Mouse (Mus musculus): ENCODE measurements around the gene Pcgf3.
"Not testable (repeated sequence)": the region's sequence is repeated elsewhere in the genome, so short reads cannot be mapped to it uniquely, and the experiment has no call there.

Pcgf3 gene

DNA sequence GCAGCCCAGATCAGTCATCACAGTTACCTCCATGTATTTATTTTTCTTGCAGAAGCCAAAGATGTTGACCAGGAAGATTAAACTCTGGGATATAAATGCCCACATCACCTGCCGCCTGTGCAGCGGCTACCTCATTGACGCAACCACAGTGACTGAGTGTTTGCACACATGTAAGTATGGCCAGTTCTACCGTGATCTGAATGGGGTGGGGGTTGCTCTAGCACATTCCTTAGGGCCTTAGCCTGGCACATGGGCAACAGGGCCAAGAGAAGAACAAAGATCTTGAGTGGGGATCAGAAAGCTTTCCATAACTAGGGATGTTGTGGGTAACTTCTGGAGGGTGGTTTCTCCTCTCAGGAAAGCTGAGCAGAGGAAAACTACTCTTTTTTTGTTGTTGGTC is 12.7 kb downstream of the Pcgf3 start:
- no peak for DNase-seq

DNA sequence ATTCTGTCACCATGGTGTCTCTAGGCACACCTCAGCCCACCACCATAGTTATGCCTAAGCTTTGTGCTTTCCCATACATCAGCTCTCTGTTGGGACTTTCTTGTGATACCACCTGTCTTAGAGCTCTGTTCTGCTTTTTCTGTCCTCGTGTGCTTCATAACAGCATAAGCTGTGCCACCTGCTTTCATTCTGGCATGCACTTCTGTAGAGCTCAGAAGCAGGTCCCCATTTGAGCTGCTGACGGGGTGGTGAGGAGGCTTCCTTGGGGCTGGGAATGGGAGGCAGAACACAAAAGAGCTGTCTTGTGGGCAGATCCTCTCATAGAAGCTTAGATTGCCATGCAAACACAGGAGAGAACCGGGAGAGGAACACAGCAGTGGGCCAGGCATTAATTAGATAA is 14.9 kb downstream of the Pcgf3 start:
- no peak for DNase-seq

DNA sequence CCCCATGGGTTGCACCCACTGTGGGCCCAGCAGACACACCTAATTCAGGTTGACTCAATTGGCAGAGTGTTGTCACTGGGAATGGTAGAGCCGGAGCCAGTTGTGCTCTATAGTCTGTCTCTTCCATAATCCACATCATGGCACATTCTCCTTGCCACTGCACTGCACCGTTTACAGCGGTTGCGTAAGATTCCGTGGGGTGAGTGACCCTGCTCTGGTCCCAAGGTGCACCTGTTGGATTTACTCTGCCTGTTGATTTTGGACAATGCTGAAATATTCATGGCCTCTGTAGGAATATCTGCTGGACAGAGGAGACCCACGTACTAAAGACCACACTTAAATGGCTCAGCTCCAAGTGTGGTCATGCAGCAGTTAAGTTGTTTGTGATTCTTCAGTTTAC is 22.0 kb downstream of the Pcgf3 start:
- DNase-seq: no peak

DNA sequence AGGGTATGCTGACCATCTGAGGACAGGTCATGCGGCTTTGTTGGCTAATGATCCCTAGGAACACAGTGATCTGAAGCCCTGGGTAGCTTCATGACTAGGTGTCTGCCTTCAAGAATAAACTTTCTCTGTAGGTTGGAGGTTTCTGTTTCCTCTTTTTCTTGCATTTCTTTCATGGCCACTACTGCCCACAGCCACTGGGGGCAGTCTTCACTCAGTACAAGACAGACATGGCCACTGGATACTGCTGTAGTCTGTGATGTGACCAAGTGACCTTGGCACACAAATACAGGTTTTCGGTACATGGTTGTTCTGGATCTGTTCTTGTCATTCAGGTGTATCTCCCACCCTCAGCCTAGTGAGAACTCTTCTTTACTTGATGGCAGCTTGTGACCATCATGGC is 24.2 kb downstream of the Pcgf3 start:
- peak; percentile 31 for DNase-seq

DNA sequence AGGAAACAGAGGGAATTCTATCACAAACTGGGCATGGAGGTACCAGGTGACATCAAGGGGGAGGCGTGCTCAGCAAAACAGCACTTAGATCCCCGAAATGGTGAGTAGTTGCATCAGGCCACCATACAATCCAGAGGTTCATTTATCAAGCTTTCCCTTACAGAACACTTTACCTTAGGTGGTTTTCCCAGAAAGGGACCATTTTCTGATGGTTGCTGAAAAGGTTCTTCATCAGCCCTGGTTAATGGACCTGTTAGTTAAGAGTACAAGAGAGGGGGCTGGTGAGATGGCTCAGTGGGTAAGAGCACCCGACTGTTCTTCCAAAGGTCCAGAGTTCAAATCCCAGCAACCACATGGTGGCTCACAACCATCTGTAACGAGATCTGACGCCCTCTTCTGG is 25.1 kb downstream of the Pcgf3 start:
- DNase-seq: not testable (repeated sequence)

DNA sequence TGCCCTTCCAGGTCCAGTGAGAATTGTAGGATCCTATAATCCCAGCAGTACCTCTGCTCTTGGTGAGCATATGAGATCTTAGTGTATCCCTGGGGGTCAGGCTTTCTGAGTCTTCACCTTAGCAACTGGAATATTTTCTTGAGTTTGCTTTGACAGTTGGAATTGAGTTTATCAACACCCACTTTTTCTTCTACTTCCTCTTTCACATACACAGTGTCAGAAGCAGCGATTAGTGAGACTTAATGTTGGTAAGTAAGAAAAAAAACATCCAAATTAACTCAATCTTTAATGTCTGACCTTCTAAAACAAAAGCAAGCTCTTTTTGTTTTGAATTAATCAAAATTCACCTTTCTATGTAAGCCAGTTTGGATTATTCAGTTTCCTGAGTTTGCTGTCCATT is 40.5 kb downstream of the Pcgf3 start:
- DNase-seq: no peak

DNA sequence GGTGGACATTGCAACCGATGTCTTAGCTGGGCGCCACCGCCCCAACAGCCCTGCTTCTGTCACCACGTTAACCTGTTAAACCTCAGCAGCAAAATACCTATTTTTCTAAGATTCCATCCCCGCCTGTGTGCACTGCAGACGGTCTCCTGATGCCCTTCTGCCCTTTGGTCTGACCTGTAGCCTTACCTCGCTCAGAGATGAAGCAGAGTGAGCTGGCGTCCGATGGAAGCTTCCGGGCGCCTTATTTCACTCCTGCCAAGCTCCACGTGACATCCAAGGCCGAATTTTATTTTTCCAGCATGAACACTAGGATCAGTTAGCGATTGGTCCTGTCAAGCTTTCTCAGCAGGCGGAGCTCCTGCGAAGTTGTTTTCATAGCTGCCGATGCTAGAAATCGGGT is 41.3 kb downstream of the Pcgf3 start:
- DNase-seq: no peak

DNA sequence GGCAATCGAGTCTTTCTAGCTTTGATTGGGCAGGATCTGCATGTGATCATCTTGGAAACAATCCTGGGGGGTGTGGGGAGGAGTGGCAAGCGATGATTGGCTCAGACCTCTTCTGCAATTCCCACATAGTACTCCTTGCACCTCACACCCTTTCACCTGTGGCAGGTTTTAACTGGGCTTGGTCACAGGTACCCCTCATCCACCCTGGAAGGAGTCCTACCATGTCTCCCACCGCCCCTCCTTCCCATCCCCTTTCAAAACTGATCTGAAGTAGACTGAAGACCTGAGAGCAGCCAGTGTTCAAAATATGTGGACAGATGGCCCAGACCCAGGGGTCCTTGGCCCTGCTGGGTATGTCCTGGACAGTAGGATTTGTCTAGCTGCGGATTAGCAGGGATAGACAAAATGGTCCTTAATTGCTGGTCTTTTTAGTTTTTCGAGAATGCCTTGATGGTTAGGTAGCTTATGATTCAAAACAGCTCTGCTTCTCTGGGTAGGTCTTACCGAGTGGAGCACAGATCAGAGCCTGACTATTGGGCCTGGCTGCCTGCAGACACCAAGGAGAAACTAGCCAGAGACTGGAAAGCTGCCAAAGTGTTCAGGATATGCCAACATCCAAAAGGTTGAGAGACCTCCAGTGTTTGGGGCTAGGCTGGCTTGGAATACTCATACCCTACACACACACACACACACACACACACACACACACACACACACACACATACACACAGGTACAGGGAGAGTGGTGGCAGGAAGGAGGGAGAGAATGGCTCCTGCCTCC is 54.7 kb downstream of the Pcgf3 start:
- no peak for DNase-seq

DNA sequence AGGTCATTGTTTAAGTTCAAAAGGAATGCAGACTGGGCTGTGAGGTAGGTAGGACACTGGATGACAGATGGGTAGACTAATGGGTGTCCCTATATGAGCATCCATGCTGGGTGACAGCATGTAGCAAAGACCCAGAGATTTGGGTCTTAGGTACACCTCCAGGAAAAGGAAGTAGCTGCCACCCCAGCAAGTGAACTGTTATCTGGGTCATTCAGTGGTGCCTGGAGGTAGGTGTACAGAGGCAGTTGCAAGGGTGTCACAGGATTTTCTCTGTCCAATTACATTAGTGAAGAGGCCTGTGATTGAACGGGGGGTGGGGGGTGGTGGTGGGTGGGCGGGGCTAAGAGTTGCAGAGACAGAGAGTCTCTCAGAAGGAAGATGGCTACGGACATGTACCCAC is 55.6 kb downstream of the Pcgf3 start:
- no peak for DNase-seq

DNA sequence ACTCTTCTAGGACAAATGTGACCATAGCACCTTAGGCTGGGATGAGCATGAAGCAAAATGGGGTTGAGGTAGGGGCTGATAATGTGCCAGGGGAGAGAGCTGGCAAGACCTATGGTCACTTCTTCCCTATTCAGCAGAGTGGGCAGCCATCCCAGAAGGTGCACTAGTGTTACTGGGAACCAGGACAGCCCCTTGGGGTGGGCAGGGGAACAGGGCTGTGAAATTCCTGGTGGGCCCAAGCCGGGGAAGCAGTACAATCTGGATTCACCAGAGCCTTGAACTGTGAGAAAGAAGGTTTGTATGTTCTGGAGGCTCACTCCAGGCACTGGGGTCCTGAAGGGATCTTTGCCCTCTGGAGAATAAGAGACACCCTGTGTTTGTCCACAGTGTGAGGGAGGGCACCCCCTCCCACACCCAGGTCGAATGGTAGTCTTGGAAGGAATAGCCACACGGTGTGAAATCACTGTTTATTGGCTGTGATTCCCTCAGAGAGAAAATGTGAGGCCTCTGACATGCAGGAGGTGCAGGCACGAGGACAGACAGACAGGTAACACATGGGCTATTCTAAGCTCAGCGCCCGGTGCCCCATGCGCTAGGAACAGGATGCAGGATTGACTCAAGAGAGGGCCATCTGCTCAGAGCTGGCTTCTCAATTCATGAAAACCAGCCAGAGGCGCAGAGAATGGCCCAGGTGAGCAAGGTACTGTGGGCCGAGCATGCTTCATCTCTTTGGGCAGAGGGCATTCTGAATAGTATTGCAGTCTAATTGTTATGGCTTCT is 57.3 kb downstream of the Pcgf3 start:
- no peak for DNase-seq

DNA sequence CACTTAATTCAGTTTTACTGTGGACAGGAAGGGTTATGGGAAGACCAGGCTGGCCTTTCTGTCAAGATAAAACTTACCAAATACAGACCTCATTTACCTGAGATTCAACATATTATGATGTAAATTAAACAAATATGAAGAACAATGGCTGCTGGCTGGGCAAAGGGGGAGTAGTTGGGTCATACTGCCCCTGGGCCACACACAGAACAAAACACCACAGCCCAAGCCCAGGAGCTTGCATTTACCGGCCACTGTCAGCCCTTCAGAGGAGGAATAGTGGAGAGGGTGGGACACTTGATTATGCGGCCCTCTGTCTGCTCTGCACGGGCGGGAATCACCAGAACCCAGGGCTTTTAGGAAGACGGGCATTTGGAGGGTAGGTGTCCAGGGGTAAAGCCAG is 57.9 kb downstream of the Pcgf3 start:
- DNase-seq: no peak

DNA sequence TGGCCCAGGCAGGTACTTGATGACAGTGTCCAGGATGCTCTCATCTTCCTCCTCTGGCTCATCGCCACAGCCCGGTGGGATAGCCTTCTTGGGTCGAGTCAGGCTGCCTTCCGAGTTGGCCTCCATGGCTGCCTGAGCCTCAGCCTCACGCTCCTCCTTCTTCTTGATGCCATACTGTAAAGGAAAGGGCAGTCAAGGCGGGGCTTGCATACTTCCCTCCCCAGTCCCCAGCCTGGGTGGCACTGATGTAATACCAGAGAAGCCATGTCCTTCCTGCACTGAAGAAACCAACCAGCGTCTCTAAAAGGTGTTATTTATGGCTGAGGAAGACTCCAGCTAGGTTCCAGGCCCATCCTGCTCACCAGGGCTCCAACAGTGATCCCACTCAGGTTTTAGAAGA is 59.1 kb downstream of the Pcgf3 start:
- no peak for DNase-seq

DNA sequence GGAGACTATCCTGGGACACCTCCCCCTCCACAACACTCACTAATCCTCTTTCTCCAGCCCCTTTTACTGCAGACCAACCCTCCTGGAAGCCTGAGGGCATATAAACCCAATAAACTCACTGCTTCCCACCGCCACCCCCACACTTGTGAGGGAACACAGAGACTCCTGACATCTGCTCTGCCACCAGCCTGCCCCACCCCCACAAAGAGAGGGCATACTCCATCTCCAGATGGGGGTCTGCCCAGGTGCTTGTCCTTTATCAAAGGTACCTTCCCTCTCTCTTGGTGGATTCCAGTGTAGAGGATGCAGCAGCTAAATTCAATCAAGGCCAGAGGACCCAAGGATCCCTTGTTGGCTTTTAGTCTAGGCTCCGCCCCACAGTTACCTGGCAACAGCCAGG is 60.0 kb downstream of the Pcgf3 start:
- no peak for DNase-seq

DNA sequence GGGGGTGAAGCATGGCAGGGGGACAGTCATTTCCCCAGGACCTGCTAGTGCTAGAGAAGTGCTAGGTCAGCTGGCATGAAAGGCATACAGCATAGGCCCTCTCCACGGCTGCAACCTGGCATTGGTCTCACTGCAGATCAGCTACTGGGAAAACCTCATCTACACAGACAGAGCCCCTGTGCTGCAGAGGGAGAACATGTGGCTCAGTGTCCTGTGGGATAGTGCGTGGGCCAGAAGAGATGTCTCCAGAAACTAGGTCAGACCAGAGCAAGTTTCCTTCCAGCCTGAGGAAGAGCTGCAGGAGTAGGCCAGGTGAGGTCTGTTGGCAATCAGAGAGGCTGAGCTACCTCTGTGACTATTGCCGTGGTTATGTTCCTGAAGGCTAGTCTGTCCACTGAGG is 60.9 kb downstream of the Pcgf3 start:
- DNase-seq: no peak

DNA sequence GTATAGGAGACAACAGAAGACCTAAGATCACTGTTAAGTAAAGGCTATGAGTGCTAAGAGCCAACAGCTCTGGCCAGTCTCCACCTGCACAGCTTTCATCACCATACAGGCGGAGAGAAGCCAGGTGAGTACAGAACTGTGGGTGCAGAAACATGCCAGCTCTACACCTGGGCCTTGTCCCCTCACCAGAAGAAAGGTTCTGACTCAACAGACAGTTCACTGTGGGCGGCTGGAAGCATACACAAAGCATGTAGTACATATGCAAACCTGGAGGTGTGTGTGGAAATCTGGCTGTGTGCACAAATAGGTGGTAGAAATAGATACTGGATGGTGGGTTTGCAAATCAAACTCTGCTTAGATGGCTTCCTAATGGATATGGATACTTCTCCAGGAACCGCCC is 61.6 kb downstream of the Pcgf3 start:
- no peak for DNase-seq

DNA sequence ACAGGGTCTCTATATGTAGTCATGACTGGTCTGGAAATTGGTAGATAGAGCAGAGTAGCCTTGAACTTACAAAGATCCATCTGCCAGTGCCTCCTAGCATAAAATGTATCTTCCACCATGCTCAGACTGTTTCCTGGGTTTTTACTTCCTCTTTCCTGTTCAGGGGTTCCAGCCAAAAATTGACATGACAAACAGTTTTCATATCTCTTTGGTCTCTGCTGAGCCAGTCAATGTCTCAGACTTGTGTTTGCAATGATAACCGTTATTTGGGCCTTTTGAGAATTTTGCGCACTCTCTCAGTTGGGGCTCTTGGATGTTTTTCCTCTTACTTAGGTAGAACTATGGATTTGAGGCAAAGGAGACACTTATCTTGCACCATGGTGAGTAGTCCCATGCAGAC is 73.2 kb downstream of the Pcgf3 start:
- DNase-seq: no peak

DNA sequence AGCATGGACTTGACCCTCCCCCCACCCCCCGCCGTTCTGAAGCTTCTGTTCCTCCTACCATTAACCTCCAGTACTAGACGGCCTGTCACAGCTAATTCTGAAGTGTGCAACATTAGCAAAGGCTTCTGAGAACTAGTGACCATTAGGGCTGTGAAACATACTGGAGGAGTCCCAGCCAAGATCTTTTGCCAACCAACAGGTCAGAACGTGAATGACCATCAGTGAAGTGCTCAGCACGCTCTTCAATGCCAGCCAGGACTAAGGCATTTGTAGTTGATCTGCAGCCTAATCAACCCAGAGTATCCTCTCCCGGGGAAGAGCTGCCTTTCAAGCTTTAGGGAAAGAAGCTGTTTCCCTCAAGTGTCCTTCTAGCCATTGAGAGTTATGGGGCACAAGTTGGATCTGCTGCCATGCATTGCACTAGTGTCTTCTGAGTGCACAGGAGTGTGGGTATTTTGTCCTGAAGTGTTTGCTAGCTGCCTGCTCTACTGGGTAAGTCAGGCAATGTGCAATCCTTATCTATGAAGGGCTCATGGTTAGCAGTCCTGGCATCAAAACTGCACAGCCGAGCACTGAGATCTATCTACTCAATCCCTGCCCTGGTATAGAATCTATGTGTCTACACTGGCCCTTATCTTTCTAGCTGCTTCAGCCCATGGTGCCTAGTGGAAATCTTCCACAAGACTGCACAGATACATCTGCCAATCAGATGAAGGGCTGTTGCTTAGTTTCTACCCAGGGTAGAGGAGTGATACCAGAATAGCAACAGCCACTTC is 82.7 kb downstream of the Pcgf3 start:
- no peak for DNase-seq

DNA sequence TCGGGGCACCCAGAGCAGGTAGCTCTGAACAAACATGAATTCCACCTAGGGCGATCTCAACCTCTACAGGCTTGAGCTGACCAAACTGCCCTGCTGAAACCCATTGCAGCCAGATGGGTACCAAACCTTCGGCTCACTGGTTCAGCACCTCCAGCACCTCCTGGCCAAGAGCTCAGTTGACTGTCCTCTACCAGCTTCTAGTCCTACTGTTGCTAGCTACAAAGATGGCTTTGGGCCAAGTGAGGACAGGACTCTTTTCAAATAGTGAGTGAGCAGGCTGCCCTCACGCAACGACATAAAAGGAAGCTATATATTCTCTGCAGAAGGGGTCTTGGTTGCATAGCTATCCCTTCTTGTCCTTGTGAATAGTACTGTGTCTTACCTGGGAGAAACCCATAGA is 86.6 kb downstream of the Pcgf3 start:
- DNase-seq: no peak

DNA sequence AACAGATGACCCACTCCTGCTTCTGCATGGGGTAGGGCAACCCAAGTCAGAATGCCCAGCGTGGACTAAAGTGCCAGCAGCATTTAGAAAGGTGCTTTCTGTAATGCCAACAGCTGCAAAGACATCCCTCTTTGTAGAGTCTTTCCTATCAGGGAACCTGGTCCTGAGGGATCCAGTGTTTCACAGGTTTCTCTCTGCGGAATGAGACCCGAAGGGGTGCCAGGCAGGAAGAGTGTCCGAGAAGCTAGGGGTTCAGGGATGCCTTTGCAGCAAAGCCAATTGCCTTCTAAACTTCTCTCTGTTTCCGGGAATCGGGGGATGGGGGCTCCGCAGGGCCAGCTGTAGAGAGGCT is 88.1 kb downstream of the Pcgf3 start:
- DNase-seq: no peak

DNA sequence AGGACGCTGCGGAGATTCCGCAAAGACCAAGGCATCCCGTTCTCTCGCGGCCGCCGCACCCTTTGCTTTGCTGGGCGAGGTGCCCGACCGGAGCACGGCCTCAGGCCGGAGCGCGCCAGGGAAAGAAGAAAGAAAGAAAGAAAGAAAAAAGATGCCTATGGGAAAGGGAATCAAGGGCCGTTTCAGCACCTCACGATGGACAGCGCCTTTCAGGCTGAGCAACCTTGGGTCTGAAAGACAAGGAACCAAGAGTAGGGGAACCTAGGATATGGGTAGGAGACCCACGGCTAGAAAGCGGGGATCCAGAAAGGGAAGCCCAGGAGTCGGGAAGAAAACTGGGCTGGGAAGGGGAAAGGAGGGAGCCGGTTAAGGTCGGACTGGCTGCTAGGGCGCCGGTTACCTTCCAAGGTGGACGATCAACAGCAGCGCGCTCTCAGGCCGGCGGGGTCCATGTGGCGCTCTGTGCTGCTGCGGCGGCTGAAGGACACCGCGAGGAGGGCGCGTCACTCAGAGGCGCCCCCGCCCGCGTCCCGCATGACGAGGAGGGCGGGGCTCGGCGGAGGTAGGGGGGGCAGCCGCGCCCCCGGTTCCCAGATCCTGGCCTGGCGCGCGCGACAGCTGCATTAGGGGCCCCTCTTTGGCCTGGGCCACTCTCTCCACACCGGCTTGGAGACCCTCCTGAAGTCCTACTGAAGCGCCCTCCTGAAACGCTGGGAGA is 88.6 kb downstream of the Pcgf3 start, which contains the start of gene Cplx1:
TSS of gene Cplx1 (minus strand) at position 536 of the 718 bp plus-strand sequence.
- peak; percentile 42 for DNase-seq

DNA sequence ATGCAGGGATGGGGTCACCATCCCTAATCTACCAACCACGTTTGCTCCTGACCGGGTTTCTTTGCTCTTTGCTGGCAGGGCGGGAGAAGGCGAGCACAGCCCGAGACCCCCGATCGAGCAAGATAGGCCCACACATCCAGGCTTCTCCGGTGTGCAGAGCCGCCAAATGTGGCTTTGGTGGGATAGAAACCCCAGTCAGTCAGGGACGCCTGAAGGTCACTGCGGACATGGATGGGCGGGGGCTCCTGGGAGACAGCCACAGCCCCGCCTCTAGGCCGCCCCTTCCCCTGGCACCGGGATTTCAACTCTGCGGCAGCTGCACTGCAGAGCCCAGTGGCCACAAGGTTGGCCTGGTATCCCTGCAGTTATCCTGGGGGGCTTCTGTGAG is 89.2 kb downstream of the Pcgf3 start:
- DNase-seq: no peak

DNA sequence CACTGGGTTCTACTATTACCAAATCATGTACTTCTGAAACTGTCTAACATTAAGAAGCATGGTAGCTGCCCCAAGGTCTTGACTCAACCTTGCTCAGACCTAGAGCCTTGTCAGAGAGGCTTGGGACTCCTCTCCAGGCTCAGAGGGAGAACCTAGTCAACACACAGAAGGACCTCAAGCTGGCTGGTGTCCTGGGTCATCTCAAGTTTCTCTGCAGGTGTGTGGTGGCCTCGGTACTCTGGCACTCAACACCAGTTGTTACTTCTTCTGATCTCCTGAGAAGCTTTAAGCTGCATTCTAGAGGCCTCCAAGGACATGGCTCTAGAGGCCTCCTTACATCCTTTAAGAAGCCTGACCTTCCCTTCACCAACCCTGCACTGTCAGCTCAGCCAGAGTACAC is 93.0 kb downstream of the Pcgf3 start:
- DNase-seq: no peak
